Mouse (Mus musculus) heart, adult 2 months (tissue): Measurements from ENCODE around the gene Elmod1.

Experiments
- CTCF ChIP-seq: fragments of 200-600 bp; IDR thresholded peaks from 2 replicates; pipeline ENCODE4 v1.8.1; 2022; ENCODE audit warnings: antibody characterized with exemption, mild to moderate bottlenecking, moderate library complexity
- EP300 ChIP-seq: fragments of 200-500 bp; IDR thresholded peaks from 2 replicates; pipeline ENCODE4 v1.6.1; 2011; ENCODE audit warnings: low read depth, low read length, control low read depth; ENCODE audit not compliant: insufficient read depth
- POLR2A ChIP-seq: fragments of 200-500 bp; IDR thresholded peaks from 2 replicates; pipeline ENCODE4 v1.6.1; 2011; ENCODE audit warnings: mild to moderate bottlenecking, low read depth, low read length, control low read depth; ENCODE audit not compliant: insufficient read depth

GRCm38 (mm10) chr9:53947463-53947862 lies 27.6 kb downstream of the Elmod1 start:
- no peak for TF ChIP-seq CTCF
- no peak for TF ChIP-seq EP300
- no peak for TF ChIP-seq POLR2A
